Mouse (Mus musculus) kidney, postnatal 10 days (tissue): ENCODE measurements around the gene Rasgrf2.

Experiments used
- DNase-seq: peaks from one replicate; pipeline ENCODE4 v3.0.0; 2021; ENCODE audit warnings: mixed read lengths

Rasgrf2 gene

DNA sequence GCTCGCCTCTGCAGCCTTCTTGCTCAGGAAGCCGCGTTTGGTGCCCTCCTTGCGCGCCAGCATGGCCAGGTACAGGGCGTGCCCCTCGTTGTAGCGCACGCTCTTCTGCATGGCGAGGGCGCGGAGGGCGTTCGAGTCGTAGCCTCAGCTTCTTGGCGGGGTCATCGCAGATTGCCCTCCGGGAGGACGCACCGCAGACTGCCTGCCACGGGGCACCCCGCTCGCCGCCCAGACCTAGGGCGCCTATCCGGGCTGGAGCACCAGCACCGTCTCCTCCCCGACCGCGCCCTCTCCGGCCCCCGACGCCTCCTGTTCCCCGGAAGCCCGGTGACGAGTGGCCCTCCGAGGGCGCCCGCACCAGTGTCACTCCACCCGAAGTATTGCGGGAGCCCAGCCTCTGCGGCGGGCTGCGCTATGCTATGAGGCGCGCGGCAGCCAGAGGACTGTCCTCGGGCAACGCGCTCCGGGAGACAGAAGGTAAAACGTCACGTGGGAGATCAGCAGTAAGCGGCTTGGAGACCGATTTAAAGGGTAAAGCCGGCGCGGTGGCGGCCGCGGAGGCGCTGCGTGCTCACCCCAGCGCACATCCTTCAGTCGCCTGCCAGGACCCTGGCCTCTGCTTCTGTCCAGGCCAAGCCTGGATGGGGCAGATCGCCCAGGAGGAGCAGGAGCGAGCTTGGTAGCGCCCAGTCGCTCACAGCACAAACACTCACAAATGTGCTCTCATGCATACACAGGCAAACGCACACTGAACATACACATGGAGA is at the start of gene Rasgrf2:
Gene Rasgrf2 (minus strand): TSS at position 273 of the 767 bp plus-strand sequence.
- peak; percentile 25 for DNase-seq

DNA sequence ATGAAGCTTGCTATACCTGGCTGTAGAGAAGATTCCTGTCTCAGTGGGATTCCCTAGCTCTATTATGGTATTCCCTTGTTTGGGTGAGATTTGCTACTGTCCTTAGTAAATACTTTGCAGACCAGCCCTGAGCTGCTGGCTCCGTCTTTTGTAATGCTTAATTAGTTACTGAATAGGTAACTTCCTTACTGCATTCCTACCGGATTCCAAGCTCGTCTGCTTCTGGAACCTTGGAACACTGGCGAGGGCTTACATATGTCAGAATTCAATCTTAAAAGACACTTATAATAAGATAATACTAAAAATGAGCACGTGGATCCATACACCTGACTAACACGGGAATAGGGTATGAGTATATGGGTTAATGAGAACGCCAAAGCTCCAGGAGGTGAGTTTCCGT is 41.2 kb upstream of the Rasgrf2 start:
- DNase-seq: peak; percentile 7

DNA sequence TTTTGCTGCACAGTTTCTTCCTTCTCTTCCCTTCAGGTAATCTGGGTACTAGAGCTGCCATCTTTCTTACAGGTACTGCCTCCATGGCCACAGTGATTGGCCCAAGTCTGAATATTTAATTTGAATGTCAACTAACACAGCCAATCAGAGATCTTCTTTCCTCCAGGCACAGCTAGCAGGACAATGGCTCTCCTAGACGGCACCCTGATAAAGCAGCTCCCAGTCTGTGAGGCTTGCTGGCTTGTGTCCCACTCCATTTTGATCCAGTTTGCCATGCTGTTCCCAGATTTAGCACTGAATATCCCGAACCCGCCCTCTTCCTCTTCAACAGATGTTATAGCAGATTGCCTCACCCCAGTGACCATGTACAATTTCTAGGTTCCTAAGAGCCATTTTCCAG is 19.1 kb upstream of the Rasgrf2 start:
- no peak for DNase-seq

DNA sequence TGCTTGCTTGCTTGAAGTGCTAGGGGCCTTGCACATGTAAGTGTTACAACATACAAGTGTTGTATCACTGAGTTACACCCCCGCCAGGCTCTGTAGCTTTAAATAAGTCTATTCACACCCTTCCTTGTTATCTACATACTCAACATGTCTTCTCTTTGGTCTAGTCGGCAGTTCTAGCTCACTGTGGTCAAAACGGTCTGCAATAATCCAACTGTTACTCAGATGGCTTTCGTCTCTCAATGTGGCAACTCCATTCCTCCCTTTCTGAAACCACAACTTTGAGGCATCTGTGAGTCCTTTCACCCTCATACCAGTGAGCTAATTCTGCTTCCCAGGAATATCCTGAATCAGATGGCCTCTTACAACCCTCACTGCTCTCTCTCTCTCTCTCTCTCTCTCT is 17.4 kb upstream of the Rasgrf2 start:
- DNase-seq: no peak

DNA sequence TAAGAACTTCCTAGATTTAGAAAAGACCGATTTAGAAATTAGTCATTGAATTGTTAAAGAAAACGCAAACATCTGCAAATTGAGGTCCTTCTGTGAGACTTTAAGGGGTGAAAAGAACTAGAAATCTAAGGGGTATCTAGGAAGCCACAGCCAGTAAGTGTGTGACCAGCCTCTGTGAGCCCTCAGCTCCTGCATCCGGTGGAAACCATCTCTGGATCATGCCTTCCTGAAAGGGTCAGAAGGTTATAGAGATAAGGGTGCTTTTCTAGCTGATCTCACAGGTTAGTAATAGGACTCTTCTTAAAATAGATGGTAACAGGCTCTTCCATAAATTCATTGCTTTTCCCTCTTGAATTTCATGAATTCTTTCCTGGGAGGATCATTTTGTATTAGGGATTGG is 3.3 kb upstream of the Rasgrf2 start:
- DNase-seq: no peak

DNA sequence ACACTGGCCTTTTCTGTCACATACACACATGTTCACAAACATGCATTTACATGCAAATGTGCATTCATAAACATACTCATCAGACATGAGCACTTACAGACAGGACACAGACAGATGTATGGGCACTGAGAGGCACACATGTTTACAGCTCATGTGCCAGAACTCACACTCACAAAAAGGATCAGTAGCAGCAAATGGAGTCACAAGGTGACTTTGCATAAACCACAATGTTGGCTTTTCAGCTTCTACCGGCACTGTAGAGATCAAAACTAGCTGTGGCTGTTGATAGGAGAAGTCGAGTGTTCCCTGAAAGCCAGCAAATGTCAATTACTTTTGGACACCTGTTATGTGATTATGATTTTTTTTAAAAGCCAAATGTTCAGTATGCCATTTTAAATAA is 1.1 kb upstream of the Rasgrf2 start:
- no peak for DNase-seq

DNA sequence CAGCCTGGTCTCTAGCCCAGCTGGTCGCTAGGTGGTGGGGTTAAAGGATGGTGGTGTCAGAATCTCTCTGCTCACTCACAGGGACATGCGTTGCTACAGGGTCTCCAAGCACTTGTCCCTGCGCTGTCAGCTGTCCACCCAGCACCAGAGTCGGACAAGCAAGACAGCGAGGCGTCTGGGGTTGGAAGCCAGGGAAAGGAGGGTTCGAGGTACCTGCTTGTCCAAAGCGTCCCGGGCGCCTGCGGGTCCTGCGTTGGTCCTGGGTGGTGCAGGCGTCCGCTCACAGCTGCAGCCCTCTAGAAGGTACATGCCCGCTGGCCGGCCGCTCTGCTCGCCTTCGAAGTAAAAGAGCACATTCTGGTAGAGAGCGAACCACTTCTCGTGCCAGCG is 467 bp downstream of the Rasgrf2 start:
- DNase-seq: peak; percentile 22

DNA sequence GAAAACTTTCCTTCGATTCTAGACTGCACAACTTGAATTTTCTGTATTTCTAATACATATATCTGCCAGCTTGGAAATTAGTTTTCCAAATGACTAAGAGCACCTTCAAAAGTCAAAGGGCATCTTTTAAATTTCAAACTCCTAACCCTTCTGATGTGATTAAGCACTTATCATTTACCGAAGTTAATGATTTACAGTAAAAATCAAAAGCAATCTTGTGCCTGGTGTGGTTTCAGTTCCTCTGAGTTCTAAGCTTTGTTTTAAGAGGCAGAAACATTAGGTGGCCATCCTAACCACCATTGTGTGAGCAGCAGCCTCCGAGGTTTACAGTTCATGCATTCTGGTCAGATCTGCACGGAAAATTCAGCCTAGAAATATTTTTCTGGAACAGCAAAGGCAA is 1.6 kb downstream of the Rasgrf2 start:
- no peak for DNase-seq

DNA sequence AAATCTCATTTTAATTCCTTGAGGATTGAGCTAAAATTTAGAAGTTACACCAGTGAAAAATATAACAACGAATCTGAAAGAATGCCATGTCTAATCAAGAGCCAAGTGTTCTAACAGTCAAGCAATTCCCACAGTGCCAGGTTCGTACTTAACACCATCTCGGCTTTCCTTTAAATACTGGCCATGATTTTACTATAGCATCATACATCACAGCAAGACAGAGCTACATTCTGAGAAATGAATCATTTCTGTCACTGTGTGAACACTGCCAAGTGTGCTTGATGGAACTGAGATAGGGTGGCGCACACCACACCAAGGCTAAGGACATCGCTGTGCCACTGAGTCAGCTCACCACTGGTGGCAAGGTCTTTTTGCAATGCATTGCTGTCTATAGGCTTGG is 5.6 kb downstream of the Rasgrf2 start:
- DNase-seq: no peak

DNA sequence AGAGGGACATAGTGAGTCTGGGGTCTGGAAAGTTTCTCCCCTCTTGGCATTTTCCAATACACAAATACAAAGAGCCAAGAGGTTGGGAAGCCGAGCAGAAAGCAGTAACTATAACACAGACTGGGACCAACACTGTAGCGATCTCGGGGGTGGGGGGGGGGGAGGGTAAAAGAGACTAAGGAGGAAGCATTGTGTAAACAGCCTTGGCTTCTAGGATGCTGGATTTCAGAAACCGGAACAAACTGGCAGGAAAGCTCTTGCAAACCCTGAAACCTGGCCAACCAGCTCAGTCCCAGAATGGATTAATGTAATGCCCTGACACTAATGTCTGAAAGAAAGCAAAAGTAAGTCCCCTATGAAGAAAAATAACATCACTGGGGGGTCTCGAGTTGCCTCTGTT is 11.8 kb downstream of the Rasgrf2 start:
- DNase-seq: peak; percentile 16

DNA sequence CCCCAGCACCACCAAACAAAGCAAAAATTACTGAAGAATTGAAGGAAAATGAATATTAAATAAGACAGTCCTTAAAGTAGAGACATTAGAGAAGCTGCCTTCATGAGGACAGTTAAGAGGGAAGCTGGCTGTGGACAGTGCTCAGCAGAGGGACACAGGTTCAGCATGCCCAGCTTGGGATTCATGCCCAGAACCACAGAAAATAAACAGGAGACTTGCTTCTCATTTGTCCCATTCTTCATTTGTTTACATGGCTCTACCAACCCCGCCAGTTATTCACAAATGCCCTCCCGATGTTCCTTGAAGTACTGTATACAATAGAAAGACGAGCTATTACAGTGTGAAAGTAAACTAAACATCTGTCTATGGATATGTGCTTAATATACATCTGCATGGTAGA is 17.4 kb downstream of the Rasgrf2 start:
- no peak for DNase-seq

DNA sequence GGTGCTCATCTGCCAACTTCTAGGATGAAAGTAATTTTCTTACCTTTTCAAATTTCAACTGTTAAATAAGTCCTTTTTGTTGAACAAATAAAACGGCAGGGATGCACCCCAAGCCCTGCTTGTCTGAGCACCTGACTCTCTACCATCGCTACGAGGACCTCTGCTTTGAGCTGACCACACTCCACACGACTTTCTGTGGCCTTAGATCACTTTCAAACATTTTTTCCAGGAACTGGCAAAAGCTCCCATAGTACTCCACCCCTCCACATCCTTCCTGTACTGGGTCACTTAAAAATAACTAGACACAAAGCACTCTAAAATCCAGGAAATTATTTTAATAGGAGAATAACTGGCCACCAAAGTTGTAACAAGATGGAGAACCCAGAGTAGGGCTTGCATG is 23.2 kb downstream of the Rasgrf2 start:
- DNase-seq: peak; percentile 7

DNA sequence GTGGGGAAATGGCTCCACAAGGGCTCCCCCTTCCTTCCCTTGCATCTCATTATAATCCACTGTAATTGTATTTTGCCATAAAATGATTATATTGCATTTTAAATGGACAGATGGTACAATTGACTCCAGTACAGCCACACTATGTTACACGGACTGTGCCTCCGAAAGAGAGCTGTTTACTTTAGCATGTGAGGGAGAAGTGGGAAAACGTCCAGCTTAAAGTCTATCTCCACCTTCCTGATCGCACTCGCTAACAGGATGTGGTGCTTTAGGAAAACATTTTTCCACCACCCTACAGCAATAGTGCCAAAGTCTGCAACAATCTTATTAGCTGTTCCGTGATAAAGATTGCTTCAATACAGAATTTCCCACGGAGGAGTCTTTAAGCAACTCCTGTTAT is 27.2 kb downstream of the Rasgrf2 start:
- DNase-seq: no peak

DNA sequence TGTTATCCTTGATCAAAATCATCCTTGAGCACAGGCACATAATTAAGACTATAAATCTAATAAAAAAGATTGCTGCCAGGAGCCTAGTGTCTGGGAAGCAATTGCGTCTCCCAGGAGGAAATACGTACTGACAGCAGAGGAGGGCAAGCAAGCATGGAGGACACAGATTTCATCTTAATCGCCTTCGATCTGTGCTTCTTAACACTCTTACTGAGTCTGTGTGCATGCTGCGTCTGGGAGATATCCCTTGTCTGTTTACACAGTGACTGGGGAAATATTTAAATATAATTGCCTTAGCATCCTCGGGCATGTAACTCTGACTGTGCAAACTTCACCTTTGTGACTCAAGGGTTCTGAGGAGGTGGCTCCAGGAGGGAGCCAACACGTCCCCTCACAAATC is 33.0 kb downstream of the Rasgrf2 start:
- no peak for DNase-seq

DNA sequence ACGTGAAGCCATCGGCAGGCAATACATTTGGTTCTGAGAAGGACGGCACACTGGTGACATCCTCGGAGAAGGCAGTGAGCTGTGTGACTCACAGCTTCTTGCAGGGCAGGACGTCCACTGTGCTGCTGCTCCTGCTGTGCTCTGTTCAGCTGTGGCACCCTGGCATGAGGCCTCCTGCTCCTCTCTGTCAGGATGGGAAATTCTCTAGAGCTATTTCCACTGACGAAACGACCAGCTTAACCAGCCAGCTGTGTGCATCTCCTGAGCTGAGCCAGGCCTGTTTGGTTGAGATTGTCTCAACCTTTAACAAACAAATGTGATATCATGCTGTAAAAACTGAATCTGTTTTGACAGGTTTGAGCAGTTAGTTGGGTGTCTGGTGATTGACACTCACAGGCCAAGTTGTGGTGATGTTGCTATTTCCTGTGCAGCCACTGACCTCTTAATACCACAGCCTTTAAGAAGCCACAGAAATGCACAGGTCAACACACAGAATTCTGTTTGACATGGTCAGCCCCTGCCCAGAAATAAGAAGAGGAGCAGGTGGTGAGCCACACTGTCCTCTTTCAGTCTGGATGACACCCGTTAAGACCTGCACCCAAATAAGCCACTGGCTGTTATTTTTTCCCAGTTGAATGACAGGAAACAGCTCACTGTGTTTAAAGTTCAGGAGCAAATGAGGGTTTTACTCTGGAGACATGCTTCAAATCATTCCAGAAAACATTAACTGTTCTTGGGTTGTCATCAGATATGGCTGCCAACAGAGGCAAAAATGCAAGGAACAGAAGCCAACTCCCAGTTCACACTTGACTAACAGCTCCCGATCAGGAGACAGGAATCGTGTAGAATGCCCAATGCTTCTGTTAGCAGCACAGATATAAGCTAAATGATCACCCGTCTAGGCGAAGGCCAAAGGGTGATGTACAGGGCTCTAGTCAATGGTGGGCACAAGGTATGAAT is 36.0 kb downstream of the Rasgrf2 start:
- DNase-seq: peak; percentile 28

DNA sequence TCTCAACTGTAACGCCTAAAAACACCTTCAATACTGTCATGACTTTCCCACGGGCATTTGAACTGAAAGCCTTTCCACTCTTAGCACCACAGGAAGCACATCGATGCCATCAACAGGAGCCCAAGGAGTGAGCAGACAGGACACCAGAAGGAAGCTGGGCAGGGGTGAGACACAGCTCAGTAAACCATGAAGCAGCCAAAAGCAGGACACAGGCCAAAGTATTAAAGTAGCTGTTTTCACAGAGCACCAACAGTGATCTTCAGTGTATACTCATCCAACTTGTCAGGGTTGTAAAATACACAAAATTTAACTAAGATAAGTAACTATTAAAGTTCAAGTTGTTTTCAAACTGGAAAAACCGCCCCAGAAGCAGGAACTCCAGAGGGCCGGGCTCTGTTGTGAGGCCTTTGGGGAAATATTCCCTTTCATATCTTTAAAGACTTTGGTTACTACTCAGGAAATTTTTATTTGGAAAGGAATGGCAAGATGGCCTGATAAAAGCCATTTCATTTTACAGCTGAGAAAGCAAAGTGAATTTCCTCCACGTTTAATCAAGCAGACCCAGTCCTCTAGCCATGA is 37.7 kb downstream of the Rasgrf2 start:
- peak; percentile 9 for DNase-seq

DNA sequence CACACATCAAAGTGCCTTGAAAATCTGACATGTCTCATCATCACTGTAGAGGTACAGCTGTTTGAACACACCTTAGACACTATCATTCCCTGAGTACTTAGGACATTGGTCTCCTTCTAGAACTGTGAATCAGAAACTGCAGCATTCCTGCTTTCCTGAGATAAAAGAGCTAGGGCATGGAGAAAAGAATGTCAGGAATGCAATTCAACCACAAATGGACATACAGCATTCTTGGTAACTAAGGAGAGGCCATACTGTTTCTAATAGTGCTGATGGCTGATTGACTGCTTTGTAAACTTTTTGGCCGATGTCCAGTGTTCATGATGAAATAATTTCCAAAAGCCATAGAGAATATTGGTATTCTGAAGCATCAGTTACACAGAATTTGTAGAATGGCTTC is 58.3 kb downstream of the Rasgrf2 start:
- DNase-seq: no peak

DNA sequence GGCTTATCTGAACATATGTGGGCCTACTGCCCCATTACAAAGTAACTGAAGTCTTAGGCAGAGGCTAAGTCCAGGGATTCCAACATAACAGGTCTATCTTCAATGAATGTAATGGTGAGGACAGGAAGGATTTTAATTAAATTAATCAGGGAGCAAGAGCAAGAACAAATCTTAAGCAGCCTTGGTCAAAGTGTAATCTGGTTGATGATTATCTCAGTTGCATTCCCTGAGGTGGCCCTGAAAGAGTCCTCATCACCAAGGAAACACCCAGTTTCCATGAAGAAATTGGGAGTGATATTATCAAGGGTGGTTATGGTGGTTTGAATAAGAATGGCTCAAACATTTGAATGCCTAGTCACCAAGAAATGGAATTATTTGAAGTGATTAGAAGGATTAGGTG is 62.8 kb downstream of the Rasgrf2 start:
- DNase-seq: no peak

DNA sequence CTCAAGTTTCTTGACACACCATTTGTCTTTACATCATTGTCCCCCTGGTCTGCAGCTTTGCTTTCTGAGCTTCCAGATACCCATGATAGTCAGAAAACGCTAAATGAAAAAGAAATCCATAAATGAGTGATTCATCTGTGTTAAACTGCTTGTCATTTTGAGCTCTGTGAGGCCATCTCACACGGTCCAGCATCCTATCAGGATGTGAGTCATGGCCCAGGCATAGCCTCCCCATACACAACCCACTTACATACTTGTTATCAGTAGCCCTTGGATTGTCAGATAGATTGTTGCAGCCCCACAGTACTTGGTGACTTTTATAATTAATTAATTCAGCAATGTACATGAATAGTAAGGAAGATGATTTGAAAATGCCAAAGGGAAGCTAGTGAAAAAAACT is 63.6 kb downstream of the Rasgrf2 start:
- DNase-seq: no peak

DNA sequence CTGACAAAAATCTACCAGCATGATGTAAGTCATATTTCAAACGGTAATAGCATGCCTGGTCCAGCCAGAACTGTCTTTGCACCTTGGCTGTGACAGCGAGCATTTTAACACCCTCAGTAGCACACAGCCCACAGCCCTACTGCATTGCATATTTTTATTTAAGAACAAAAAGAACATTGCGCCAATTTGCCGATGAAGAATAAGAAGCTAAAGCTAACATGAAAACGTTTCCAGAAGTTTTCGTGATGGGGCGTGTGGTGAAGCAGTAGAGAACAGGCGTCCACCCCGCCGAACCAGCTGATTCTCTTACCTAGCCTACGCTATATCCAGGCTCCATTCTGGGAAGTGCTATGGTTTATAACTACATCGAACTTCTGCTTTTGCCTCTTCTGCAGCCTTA is 77.7 kb downstream of the Rasgrf2 start:
- no peak for DNase-seq

DNA sequence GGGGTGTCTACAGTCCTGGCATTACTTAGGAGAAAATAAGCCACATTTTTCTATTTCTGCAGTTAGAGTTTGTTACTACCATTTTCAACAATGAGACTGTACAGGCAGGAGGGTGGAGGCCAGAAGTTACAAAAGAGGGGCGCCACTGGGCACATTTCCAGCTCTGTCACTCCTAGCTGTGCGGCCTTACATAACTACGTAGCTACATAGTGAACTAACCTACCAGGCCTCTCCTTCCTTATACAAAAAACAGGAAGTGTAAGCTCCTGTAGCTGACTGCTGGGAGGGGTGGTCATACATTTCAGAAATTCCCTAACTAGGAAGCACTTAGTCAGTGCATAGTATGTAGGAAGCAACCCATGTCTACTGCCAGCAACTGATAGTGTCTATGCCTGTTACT is 78.5 kb downstream of the Rasgrf2 start:
- no peak for DNase-seq

DNA sequence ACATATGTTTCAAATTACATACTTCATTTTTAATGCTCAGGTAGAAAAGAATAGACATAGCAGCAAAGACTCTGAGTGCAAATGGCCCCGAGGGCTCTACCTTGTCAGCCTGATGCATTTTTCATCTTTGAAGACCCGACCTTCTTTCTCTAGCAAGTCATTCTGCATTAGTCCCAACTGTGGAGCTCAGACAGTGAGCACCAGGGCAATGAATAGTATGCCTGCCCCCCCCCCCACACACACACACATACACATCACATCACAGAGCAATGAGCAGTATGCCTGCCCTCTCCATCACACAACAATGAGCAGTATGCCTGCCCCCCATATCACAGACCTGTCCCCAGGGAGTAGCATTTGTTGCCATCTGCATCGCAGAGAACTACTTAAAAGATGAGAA is 80.2 kb downstream of the Rasgrf2 start:
- no peak for DNase-seq
